Comparison of ENCODE assay signal across 8 mouse cellular contexts in the genomic region with DNA sequence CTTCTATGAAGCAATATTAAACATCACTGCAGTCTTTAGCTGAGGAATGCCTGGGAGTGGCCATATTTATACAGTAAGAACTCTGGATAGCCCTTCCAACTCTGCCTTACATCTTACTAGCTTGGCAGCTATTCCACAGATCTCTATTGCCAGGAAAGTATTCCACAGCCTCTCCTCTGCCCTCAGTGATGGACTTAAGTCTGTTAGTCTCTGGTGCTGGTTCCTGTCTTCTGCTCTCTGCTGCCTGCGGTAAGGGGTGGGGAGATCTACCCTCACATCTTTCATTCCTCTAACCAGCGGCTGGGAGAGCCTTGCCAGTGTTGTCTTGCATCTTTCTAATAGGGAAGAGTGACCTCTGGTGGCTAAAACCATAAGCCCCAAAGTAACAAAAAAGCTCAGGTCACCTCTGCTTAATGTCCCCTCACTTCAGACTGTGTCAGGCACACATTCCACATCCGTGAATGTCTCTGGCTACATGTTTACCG. TPM values are rescaled to one million over a fixed set of nuclear protein-coding genes. Genes with fewer than 3 reads are reported as not detected.
A peak's percentile ranks its signal among the peaks of the same experiment; 100 is the strongest.
DNase-seq lines count a peak whose midpoint lies in the region; ATAC-seq and TF ChIP-seq lines count a peak whose summit lies in the region.

No protein-coding gene starts in this region.

- H3K36me3 ChIP-seq in heart, embryonic 10.5 days, result no peaks in the 10 kb centered on the region
- no peaks in the 10 kb centered on the region for H3K36me3 ChIP-seq in kidney, embryonic 14.5 days (ENCODE audit: control insufficient read depth, insufficient read depth, low read length)
- no peaks in the 10 kb centered on the region for H3K36me3 ChIP-seq in limb, embryonic 15.5 days
- no peaks in the 10 kb centered on the region for H3K36me3 ChIP-seq in neural tube, embryonic 13.5 days

- no peaks in the 10 kb centered on the region for H3K9me3 ChIP-seq in heart, embryonic 10.5 days
- no peaks in the 10 kb centered on the region for H3K9me3 ChIP-seq in kidney, embryonic 14.5 days (ENCODE audit: control insufficient read depth, low read length)
- no peaks in the 10 kb centered on the region for H3K9me3 ChIP-seq in limb, embryonic 15.5 days
- H3K9me3 ChIP-seq in neural tube, embryonic 13.5 days, result no peaks in the 10 kb centered on the region

- peak; percentile 61 for TF ChIP-seq CTCF in cortical plate, adult 2 months (IDR thresholded peaks at IDR 0.05; ENCODE audit: extremely low read depth, insufficient read depth, low read length)

- no peak for TF ChIP-seq POLR2A in cortical plate, adult 2 months (IDR thresholded peaks at IDR 0.05; ENCODE audit: extremely low read depth, insufficient read depth, low read length)

- DNase-seq in adrenal gland, adult (ENCODE audit: inconsistent age in 2 of 2, low spot score in 1 of 2), result peak; percentile 54 to 92
- DNase-seq in adrenal gland, postnatal 4 days (ENCODE audit: low spot score in 2 of 2), result no peak
- DNase-seq in Muller cell, postnatal 12 days (ENCODE audit: inconsistent ontology term), result peak; percentile 74
- no peak for DNase-seq in heart, embryonic 10.5 days (ENCODE audit: low spot score)

- no peak overlapping the region for H3K4me2 ChIP-seq in kidney, embryonic 14.5 days (replicated peaks; ENCODE audit: low read depth, low read length)
- 0 out of 2 replicates have a peak overlapping the region, but pooled peaks have one; percentile 3 for H3K4me2 ChIP-seq in limb, embryonic 15.5 days
- H3K4me2 ChIP-seq in neural tube, embryonic 13.5 days, result no peak overlapping the region

- peaks cover 2% of the 10 kb centered on the region; the same call in 1 of the 2 replicates for H3K4me1 ChIP-seq in cortical plate, adult 2 months (ENCODE audit: control insufficient read depth, insufficient read depth, low read length)
- H3K4me1 ChIP-seq in heart, embryonic 10.5 days, result peaks cover 53% of the 10 kb centered on the region
- H3K4me1 ChIP-seq in kidney, embryonic 14.5 days (ENCODE audit: control insufficient read depth, insufficient read depth, low read length), result peaks cover 15% of the 10 kb centered on the region; the same call in 1 of the 2 replicates
- peaks cover 35% of the 10 kb centered on the region for H3K4me1 ChIP-seq in limb, embryonic 15.5 days
- H3K4me1 ChIP-seq in neural tube, embryonic 13.5 days (replicated peaks), result peaks cover 14% of the 10 kb centered on the region; the same call in 1 of the 2 replicates

- H3K27ac ChIP-seq in cortical plate, adult 2 months (ENCODE audit: insufficient read depth, low read length), result no peak overlapping the region
- peak overlapping the region; percentile 62; the same call in 1 of the 2 replicates for H3K27ac ChIP-seq in heart, embryonic 10.5 days
- H3K27ac ChIP-seq in kidney, embryonic 14.5 days (ENCODE audit: low read depth, low read length), result peak overlapping the region; percentile 44; the same call in 1 of the 2 replicates
- peak overlapping the region; percentile 71 for H3K27ac ChIP-seq in limb, embryonic 15.5 days
- no peak overlapping the region for H3K27ac ChIP-seq in neural tube, embryonic 13.5 days (replicated peaks)

- H3K4me3 ChIP-seq in cortical plate, adult 2 months (ENCODE audit: insufficient read depth, low read length), result no peak overlapping the region
- H3K4me3 ChIP-seq in heart, embryonic 10.5 days, result no peak overlapping the region
- H3K4me3 ChIP-seq in kidney, embryonic 14.5 days (ENCODE audit: low read length), result no peak overlapping the region
- no peak overlapping the region for H3K4me3 ChIP-seq in limb, embryonic 15.5 days
- no peak overlapping the region for H3K4me3 ChIP-seq in neural tube, embryonic 13.5 days

- no peaks in the 10 kb centered on the region for H3K27me3 ChIP-seq in heart, embryonic 10.5 days (ENCODE audit: insufficient read depth, poor library complexity, severe bottlenecking)
- H3K27me3 ChIP-seq in kidney, embryonic 14.5 days (ENCODE audit: control insufficient read depth, insufficient read depth, low read length), result no peaks in the 10 kb centered on the region
- no peaks in the 10 kb centered on the region for H3K27me3 ChIP-seq in limb, embryonic 15.5 days
- H3K27me3 ChIP-seq in neural tube, embryonic 13.5 days, result no peaks in the 10 kb centered on the region

- 11% methylated on average over 4 of the region's 4 CpGs for WGBS in heart, embryonic 10.5 days
- WGBS in kidney, embryonic 14.5 days, result 16% methylated on average over 4 of the region's 4 CpGs
- WGBS in limb, embryonic 15.5 days, result 14% methylated on average over 4 of the region's 4 CpGs
- 23% methylated on average over 4 of the region's 4 CpGs for WGBS in neural tube, embryonic 13.5 days

- H3K9ac ChIP-seq in kidney, embryonic 14.5 days (ENCODE audit: low read depth, low read length), result no peak overlapping the region
- H3K9ac ChIP-seq in limb, embryonic 15.5 days, result no peak overlapping the region
- H3K9ac ChIP-seq in neural tube, embryonic 13.5 days, result no peak overlapping the region

- ATAC-seq in kidney, embryonic 14.5 days (ENCODE audit: low FRiP score, low TSS enrichment), result peak; percentile 32; the same call in 1 of the 2 replicates
- ATAC-seq in limb, embryonic 15.5 days (ENCODE audit: insufficient number of reproducible peaks, low FRiP score, low TSS enrichment, low read depth), result peak; percentile 80; the same call in 1 of the 2 replicates
- ATAC-seq in neural tube, embryonic 13.5 days (ENCODE audit: low read depth), result peak; percentile 61

RNA-seq across cellular contexts. Expression of gene Rassf8, which starts 46.6 kb away (rescaled TPM):
- total RNA-seq in adrenal gland, postnatal 4 days (2021), result 100 to 1,000 TPM; 131 to 139 TPM
- 14.1 and 14.7 TPM in 2 replicates for polyA plus RNA-seq in cortical plate, adult 2 months (2012; rRNA removed)
- 7.2 and 8.6 TPM in 2 replicates for polyA plus RNA-seq in heart, embryonic 10.5 days (2016; fragmentation: Nextera tagmentation; extraction: Ambion mirVana)
- 11.5 TPM in 2 replicates for polyA plus RNA-seq in kidney, embryonic 14.5 days (2014; fragmentation: Nextera tagmentation; extraction: Ambion mirVana)
- polyA plus RNA-seq in limb, embryonic 15.5 days (2015; fragmentation: Nextera tagmentation; extraction: Ambion mirVana), result 9.9 and 13.6 TPM in 2 replicates
- polyA plus RNA-seq in neural tube, embryonic 13.5 days (2015; fragmentation: Nextera tagmentation; extraction: Ambion mirVana), result 4.8 and 5.8 TPM in 2 replicates

Comparison
In these comparisons a context has a peak if more than half of its experiments do, and no peak if none do; other contexts are left out.
1. DNase-seq: peak in adrenal gland, adult (2 of 2) and Muller cell, postnatal 12 days (single experiment); none in adrenal gland, postnatal 4 days (0 of 2) and heart, embryonic 10.5 days (single experiment).
2. H3K27ac ChIP-seq: peak in heart, embryonic 10.5 days (single experiment), kidney, embryonic 14.5 days (single experiment) and limb, embryonic 15.5 days (single experiment); none in cortical plate, adult 2 months (single experiment) and neural tube, embryonic 13.5 days (single experiment).
3. Peak in every context shown above with its lines, with median percentiles within 50 percentile points of each other: ATAC-seq.